Mouse (Mus musculus): ENCODE data around the gene Gcn1l1. TPM values are rescaled to one million over a fixed set of nuclear protein-coding genes. Genes with fewer than 3 reads are reported as not detected.

Gcn1l1 gene
- total and polyA plus RNA-seq, 2 experiments from 2014 or later, result 26.6 to 75.1 TPM

GRCm38 (mm10) chr5:115545636-115546035, 19.4 kb upstream of the Gcn1l1 start:
- no peaks in the 10 kb centered on the region for H3K27me3 ChIP-seq (ENCODE audit: insufficient read depth, low read length)
- TF ChIP-seq CTCF (IDR thresholded peaks at IDR 0.05), result no peak
- WGBS, result 90% methylated on average over 14 of the region's 14 CpGs
- H3K27ac ChIP-seq (ENCODE audit: low read depth, low read length), result no peak overlapping the region
- DNase-seq (ENCODE audit: low spot score) (no peak), ATAC-seq (ENCODE audit: low FRiP score) (no peak)
- H3K4me2 ChIP-seq (ENCODE audit: low read depth, low read length, poor library complexity, severe bottlenecking), result no peak overlapping the region
- H3K9me3 ChIP-seq (ENCODE audit: low read length), result no peaks in the 10 kb centered on the region
- no peaks in the 10 kb centered on the region for H3K4me1 ChIP-seq (ENCODE audit: insufficient read depth, low read length)
- H3K9ac ChIP-seq (replicated peaks; ENCODE audit: low read length, poor library complexity, severe bottlenecking), result no peak overlapping the region
- H3K36me3 ChIP-seq (ENCODE audit: insufficient read depth, low read length), result peaks cover 15% of the 10 kb centered on the region
- H3K4me3 ChIP-seq (ENCODE audit: low read depth, low read length), result no peak overlapping the region

GRCm38 (mm10) chr5:115546536-115546935, 18.5 kb upstream of the Gcn1l1 start:
- WGBS, result 72% methylated on average over 11 of the region's 11 CpGs
- DNase-seq (ENCODE audit: low spot score), result no peak
- peaks cover 19% of the 10 kb centered on the region for H3K36me3 ChIP-seq (ENCODE audit: insufficient read depth, low read length)
- no peaks in the 10 kb centered on the region for H3K27me3 ChIP-seq (ENCODE audit: insufficient read depth, low read length)
- TF ChIP-seq CTCF (IDR thresholded peaks at IDR 0.05), result no peak
- H3K4me3 ChIP-seq (ENCODE audit: low read depth, low read length), result no peak overlapping the region
- H3K4me2 ChIP-seq (ENCODE audit: low read depth, low read length, poor library complexity, severe bottlenecking), result no peak overlapping the region
- no peak overlapping the region for H3K9ac ChIP-seq (replicated peaks; ENCODE audit: low read length, poor library complexity, severe bottlenecking)
- no peaks in the 10 kb centered on the region for H3K9me3 ChIP-seq (ENCODE audit: low read length)
- no peak overlapping the region for H3K27ac ChIP-seq (ENCODE audit: low read depth, low read length)
- no peak for ATAC-seq (ENCODE audit: low FRiP score)
- no peaks in the 10 kb centered on the region for H3K4me1 ChIP-seq (ENCODE audit: insufficient read depth, low read length)

GRCm38 (mm10) chr5:115547014-115547413, 18.0 kb upstream of the Gcn1l1 start:
- Histone ChIP-seq H3K4me1 (ENCODE audit: insufficient read depth, low read length) (no peaks in the 10 kb centered on the region), H3K4me2 (ENCODE audit: low read depth, low read length, poor library complexity, severe bottlenecking) (no peak overlapping the region), H3K9me3 (ENCODE audit: low read length) (no peaks in the 10 kb centered on the region), H3K27me3 (ENCODE audit: insufficient read depth, low read length) (no peaks in the 10 kb centered on the region), H3K9ac (replicated peaks; ENCODE audit: low read length, poor library complexity, severe bottlenecking) (no peak overlapping the region), H3K36me3 (ENCODE audit: insufficient read depth, low read length) (peaks cover 22% of the 10 kb centered on the region), H3K27ac (ENCODE audit: low read depth, low read length) (no peak overlapping the region), H3K4me3 (ENCODE audit: low read depth, low read length) (no peak overlapping the region)
- ATAC-seq (ENCODE audit: low FRiP score) (no peak), DNase-seq (ENCODE audit: low spot score) (no peak)
- 45% methylated on average over 4 of the region's 6 CpGs for WGBS
- no peak for TF ChIP-seq CTCF (IDR thresholded peaks at IDR 0.05)

GRCm38 (mm10) chr5:115547421-115547820, 17.6 kb upstream of the Gcn1l1 start:
- Histone ChIP-seq H3K27me3 (ENCODE audit: insufficient read depth, low read length) (no peaks in the 10 kb centered on the region), H3K9me3 (ENCODE audit: low read length) (no peaks in the 10 kb centered on the region), H3K9ac (replicated peaks; ENCODE audit: low read length, poor library complexity, severe bottlenecking) (no peak overlapping the region), H3K4me1 (ENCODE audit: insufficient read depth, low read length) (no peaks in the 10 kb centered on the region), H3K27ac (ENCODE audit: low read depth, low read length) (no peak overlapping the region), H3K4me3 (ENCODE audit: low read depth, low read length) (no peak overlapping the region), H3K36me3 (ENCODE audit: insufficient read depth, low read length) (peaks cover 25% of the 10 kb centered on the region), H3K4me2 (ENCODE audit: low read depth, low read length, poor library complexity, severe bottlenecking) (no peak overlapping the region)
- DNase-seq (ENCODE audit: low spot score), result no peak
- 84% methylated on average over 7 of the region's 7 CpGs for WGBS
- no peak for ATAC-seq (ENCODE audit: low FRiP score)
- no peak for TF ChIP-seq CTCF (IDR thresholded peaks at IDR 0.05)

GRCm38 (mm10) chr5:115548501-115549285, 16.4 kb upstream of the Gcn1l1 start:
- ATAC-seq (ENCODE audit: low FRiP score) (no peak), DNase-seq (ENCODE audit: low spot score) (no peak)
- no peak for TF ChIP-seq CTCF (IDR thresholded peaks at IDR 0.05)
- Histone ChIP-seq H3K27me3 (ENCODE audit: insufficient read depth, low read length) (no peaks in the 10 kb centered on the region), H3K4me1 (ENCODE audit: insufficient read depth, low read length) (no peaks in the 10 kb centered on the region), H3K9ac (replicated peaks; ENCODE audit: low read length, poor library complexity, severe bottlenecking) (no peak overlapping the region), H3K4me3 (ENCODE audit: low read depth, low read length) (no peak overlapping the region), H3K27ac (ENCODE audit: low read depth, low read length) (no peak overlapping the region), H3K36me3 (ENCODE audit: insufficient read depth, low read length) (peaks cover 36% of the 10 kb centered on the region), H3K9me3 (ENCODE audit: low read length) (no peaks in the 10 kb centered on the region), H3K4me2 (ENCODE audit: low read depth, low read length, poor library complexity, severe bottlenecking) (no peak overlapping the region)
- 92% methylated on average over 18 of the region's 18 CpGs for WGBS

- Histone ChIP-seq H3K27ac (ENCODE audit: low read depth, low read length) (no peak overlapping the region), H3K4me2 (ENCODE audit: low read depth, low read length, poor library complexity, severe bottlenecking) (no peak overlapping the region), H3K9me3 (ENCODE audit: low read length) (no peaks in the 10 kb centered on the region), H3K27me3 (ENCODE audit: insufficient read depth, low read length) (no peaks in the 10 kb centered on the region), H3K4me3 (ENCODE audit: low read depth, low read length) (no peak overlapping the region), H3K4me1 (ENCODE audit: insufficient read depth, low read length) (no peaks in the 10 kb centered on the region), H3K9ac (replicated peaks; ENCODE audit: low read length, poor library complexity, severe bottlenecking) (no peak overlapping the region), H3K36me3 (ENCODE audit: insufficient read depth, low read length) (peaks cover 39% of the 10 kb centered on the region)
- DNase-seq (ENCODE audit: low spot score) (no peak), ATAC-seq (ENCODE audit: low FRiP score) (no peak)
- TF ChIP-seq CTCF (IDR thresholded peaks at IDR 0.05), result no peak
- WGBS, result 87% methylated on average over 11 of the region's 11 CpGs
Measured at GRCm38 (mm10) chr5:115550482-115551005, 14.5 kb upstream of the Gcn1l1 start.

All from midbrain, postnatal 0 days (tissue).